Mouse (Mus musculus) spleen, postnatal 0 days (tissue): ENCODE measurements around the gene Gm8453. TPM values are rescaled to one million over a fixed set of nuclear protein-coding genes. Genes with fewer than 3 reads are reported as not detected.

Experiments
- polyA plus RNA-seq: library from polyadenylated mRNA; unstranded; fragments of >200 nt; fragmentation: Nextera tagmentation; extraction: Ambion mirVana; gene quantifications from 2 replicates; pipeline ENCODE4 v1.2.1, GENCODE M21; 2015

Gm8453 gene
- not detected in 2 replicates for polyA plus RNA-seq

GRCm38 (mm10) chr7:22229384-22229783 is at the start of gene Gm8453:
Gene Gm8453, minus strand, starts transcription at chr7:22229484.

GRCm38 (mm10) chr7:22201164-22201563 is 28.1 kb downstream of the Gm8453 start, which contains the start of gene Gm8653:
Gene Gm8653, minus strand, starts transcription at chr7:22201264.

GRCm38 (mm10) chr7:22189077-22189476 is 40.2 kb downstream of the Gm8453 start, which contains the start of gene Vmn1r143:
Gene Vmn1r143, plus strand, starts transcription at chr7:22189377.

Other genes with a start within 250 kb of the Gm8453 start
- gene Vmn1r137, start 234.9 kb downstream of the Gm8453 start, polyA plus RNA-seq: not detected in 2 replicates
- gene Vmn1r138, start 200.6 kb downstream of the Gm8453 start, polyA plus RNA-seq: not detected in 2 replicates
- gene Gm6176, start 173.2 kb downstream of the Gm8453 start, polyA plus RNA-seq: not detected in 2 replicates
- not detected in 2 replicates for gene Vmn1r139, start 160.4 kb downstream of the Gm8453 start, polyA plus RNA-seq
- not detected in 2 replicates for gene Gm16451, start 111.2 kb downstream of the Gm8453 start, polyA plus RNA-seq
- gene Gm10666, start 94.7 kb downstream of the Gm8453 start, polyA plus RNA-seq: not detected in 2 replicates
- not detected in 2 replicates for gene Vmn1r142, start 65.4 kb downstream of the Gm8453 start, polyA plus RNA-seq
- not detected in 2 replicates for gene Vmn1r143, start 40.1 kb downstream of the Gm8453 start, polyA plus RNA-seq
- not detected in 2 replicates for gene Gm8653, start 28.2 kb downstream of the Gm8453 start, polyA plus RNA-seq
- gene Gm4187, start 100.2 kb upstream of the Gm8453 start, polyA plus RNA-seq: not detected in 2 replicates
- gene Gm8660, start 141.6 kb upstream of the Gm8453 start, polyA plus RNA-seq: not detected in 2 replicates
- gene Vmn1r148, start 184.1 kb upstream of the Gm8453 start, polyA plus RNA-seq: not detected in 2 replicates
- not detected in 2 replicates for gene Vmn1r149, start 208.7 kb upstream of the Gm8453 start, polyA plus RNA-seq
- not detected in 2 replicates for gene Gm10665, start 234.6 kb upstream of the Gm8453 start, polyA plus RNA-seq